Mouse (Mus musculus): ENCODE results near the gene Slc37a3. TPM values are rescaled to one million over a fixed set of nuclear protein-coding genes. Genes with fewer than 3 reads are reported as not detected.
"Not testable (repeated sequence)": the region's sequence is repeated elsewhere in the genome, so short reads cannot be mapped to it uniquely, and the experiment has no call there.

The Slc37a3 gene
- total RNA-seq, 2 experiments from 2014 or later: 27.9 to 34.3 TPM

- DNase-seq: not testable (repeated sequence)
Measured at GRCm38 (mm10) chr6:39378161-39378835, 823 bp upstream of the Slc37a3 start.

- no peak for DNase-seq
Measured at GRCm38 (mm10) chr6:39376775-39377174, 700 bp downstream of the Slc37a3 start.

GRCm38 (mm10) chr6:39373301-39373955, 4.0 kb downstream of the Slc37a3 start:
- DNase-seq: no peak

GRCm38 (mm10) chr6:39372727-39373126, 4.7 kb downstream of the Slc37a3 start:
- DNase-seq: peak; percentile 58

GRCm38 (mm10) chr6:39372042-39372441, 5.4 kb downstream of the Slc37a3 start:
- DNase-seq: no peak

GRCm38 (mm10) chr6:39369631-39370030, 7.8 kb downstream of the Slc37a3 start:
- DNase-seq: no peak

GRCm38 (mm10) chr6:39362684-39363083, 14.8 kb downstream of the Slc37a3 start:
- no peak for DNase-seq

GRCm38 (mm10) chr6:39359207-39359606, 18.3 kb downstream of the Slc37a3 start:
- not testable (repeated sequence) for DNase-seq

- DNase-seq: no peak
Measured at GRCm38 (mm10) chr6:39348946-39349345, 28.5 kb downstream of the Slc37a3 start.

- DNase-seq: no peak
Measured at GRCm38 (mm10) chr6:39347880-39348814, 29.3 kb downstream of the Slc37a3 start.

- DNase-seq: no peak
Measured at GRCm38 (mm10) chr6:39346991-39347501, 30.4 kb downstream of the Slc37a3 start.

- DNase-seq: no peak
Measured at GRCm38 (mm10) chr6:39345430-39345829, 32.0 kb downstream of the Slc37a3 start.

- peak; percentile 91 for DNase-seq
Measured at GRCm38 (mm10) chr6:39344020-39344419, 33.5 kb downstream of the Slc37a3 start.

GRCm38 (mm10) chr6:39341798-39342197, 35.7 kb downstream of the Slc37a3 start:
- DNase-seq: no peak

- no peak for DNase-seq
Measured at GRCm38 (mm10) chr6:39338359-39338758, 39.1 kb downstream of the Slc37a3 start.

GRCm38 (mm10) chr6:39334873-39335272, 42.6 kb downstream of the Slc37a3 start:
- DNase-seq: no peak

GRCm38 (mm10) chr6:39334224-39334623, 43.3 kb downstream of the Slc37a3 start:
- no peak for DNase-seq

GRCm38 (mm10) chr6:39331998-39332700, 45.3 kb downstream of the Slc37a3 start:
- DNase-seq: no peak

- DNase-seq: peak; percentile 35
Measured at GRCm38 (mm10) chr6:39330981-39331380, 46.5 kb downstream of the Slc37a3 start.

- peak; percentile 29 for DNase-seq
Measured at GRCm38 (mm10) chr6:39320286-39320685, 57.2 kb downstream of the Slc37a3 start.

- DNase-seq: peak; percentile 77
Measured at GRCm38 (mm10) chr6:39319061-39319761, 58.3 kb downstream of the Slc37a3 start.

Measured in heart, postnatal 4 days (tissue).